Mouse (Mus musculus) v-Abl transformed pro-B cells (cell line): ENCODE results near the gene Hnrnph2.

Experiments
- in situ Hi-C, 2 experiments: fragments of 400-800 bp; cut with MboI; formaldehyde crosslinking; loops; one replicate each; pipeline ENCODE4 v1.15.1; 2025; ENCODE audit not compliant: unreplicated experiment in 2 of 2

The Hnrnph2 gene

DNA sequence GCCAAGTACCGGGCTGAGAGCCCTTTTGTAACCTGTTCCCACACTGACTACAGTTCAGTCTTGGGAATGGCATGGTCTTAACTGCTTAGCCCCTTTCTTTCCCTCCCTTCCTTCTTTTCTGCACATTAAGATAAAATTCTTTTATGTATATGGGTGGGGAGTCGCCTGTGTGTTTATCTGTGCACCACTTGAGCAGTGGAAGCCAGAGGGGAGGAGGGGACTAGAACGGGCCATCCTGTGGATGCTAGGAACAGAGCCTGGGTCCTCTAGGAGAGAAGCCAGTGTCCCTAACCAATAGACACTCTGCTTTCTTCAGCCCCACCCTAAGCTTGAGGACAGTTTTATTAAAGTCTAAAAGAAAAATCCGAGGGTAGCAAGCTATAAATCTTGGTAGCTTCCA, 10.0 kb downstream of the Hnrnph2 start:
- in situ Hi-C loops = loop anchor here (10.0 to 25.0 kb wide), 4 partner anchors 114 to 666 kb away; no protein-coding TSS in a partner anchor

GRCm38 (mm10) chrX:134612285-134612959, 11.4 kb downstream of the Hnrnph2 start:
- in situ Hi-C loops = loop anchor here (10.0 to 25.0 kb wide), 4 partner anchors 112 to 668 kb away; no protein-coding TSS in a partner anchor

GRCm38 (mm10) chrX:134614306-134614705, 13.3 kb downstream of the Hnrnph2 start:
- in situ Hi-C loops = loop anchor here (10.0 to 25.0 kb wide), 4 partner anchors 110 to 670 kb away; no protein-coding TSS in a partner anchor

DNA sequence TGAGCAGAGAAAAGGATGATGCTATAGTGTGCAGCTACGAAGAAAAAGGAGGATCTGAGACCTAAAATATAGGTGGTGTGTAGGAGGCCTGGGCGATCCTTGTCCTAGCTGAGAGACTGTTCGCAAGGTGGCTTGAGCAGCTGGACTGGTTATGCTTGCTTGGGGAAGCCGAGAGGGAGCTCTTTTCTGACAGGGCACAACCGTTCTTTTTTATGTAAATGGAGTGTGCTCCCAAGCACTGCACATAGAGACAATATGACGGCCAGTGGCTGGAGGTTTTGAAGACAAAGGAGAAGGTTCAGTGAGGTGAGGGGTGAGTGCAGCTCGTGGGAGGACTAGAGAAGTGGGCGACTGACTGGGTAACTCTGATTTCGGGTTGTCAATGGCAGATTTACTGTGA, 18.7 kb downstream of the Hnrnph2 start:
- in situ Hi-C loops = loop anchor here (10.0 to 25.0 kb wide), 4 partner anchors 105 to 675 kb away; no protein-coding TSS in a partner anchor

DNA sequence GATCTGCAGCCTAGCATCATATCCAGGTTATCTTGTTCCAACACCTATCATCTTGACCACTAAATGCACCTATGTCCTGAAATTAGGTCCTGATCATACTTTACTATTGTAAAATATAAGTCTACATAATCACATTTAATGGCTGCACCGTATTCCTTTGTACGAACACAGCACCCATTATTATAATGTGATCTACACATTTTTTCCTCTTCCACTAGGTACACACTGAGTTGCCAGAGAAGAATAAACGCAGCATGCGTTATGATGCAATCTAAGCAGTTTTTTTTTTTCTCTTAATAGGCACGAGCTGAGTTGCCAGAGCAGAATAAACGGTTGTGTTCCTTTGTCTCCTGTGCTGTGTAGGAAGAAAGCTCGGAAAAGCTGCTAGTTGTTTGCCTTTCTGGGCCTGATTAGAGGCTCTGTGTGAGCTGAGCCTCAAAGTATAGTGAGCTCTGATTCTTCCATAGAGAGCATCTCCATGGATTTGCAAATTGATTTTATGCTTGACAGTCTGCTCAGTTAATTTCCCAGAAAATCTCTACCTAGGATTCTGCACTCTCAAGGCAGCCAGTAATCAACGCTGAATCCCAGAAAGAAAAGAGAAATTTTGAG, 19.4 kb downstream of the Hnrnph2 start:
- in situ Hi-C loops = loop anchor here (25.0 kb wide), 2 partner anchors 283 to 467 kb away; no protein-coding TSS in a partner anchor

GRCm38 (mm10) chrX:134621685-134622084, 20.7 kb downstream of the Hnrnph2 start:
- in situ Hi-C loops = loop anchor here (25.0 kb wide), 2 partner anchors 284 to 466 kb away; no protein-coding TSS in a partner anchor

DNA sequence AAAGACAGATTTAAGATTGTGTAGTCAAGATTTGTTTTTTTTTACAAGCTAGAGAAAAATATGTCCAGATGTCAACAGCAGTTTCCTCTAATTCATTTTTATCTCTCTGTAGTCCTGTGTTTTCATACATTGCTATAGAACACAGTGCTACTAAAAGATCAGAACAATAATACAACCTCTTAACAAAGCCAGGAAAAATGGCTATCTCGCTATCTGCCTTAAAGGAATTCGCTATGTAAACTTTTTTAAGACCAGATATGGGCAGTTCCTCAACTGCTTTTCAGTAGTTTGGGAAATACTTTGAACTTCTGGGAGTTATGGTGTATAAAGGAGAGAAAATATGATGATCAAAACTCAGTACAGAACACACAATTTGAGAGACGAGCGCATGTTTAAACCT, 22.4 kb downstream of the Hnrnph2 start:
- in situ Hi-C loops = loop anchor here (25.0 kb wide), 2 partner anchors 286 to 464 kb away; no protein-coding TSS in a partner anchor

DNA sequence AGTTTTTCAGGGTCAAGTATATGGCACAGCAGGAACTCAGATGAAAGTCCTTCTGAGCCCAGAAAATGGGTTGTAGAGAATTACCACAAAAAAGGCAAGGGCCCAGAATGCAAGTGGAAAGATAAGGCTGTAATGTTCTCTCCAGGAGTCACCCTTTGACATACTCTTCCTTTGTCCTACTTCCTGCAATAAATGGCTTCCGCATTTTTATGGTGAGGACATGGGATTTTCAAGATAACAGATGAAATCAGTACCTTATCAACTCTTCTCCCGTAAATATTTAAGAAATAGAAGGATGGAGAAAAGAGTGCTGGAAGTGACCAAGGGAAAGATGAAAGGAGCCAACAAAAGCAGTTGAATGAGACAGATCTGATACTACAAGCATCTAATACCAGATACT, 27.2 kb downstream of the Hnrnph2 start:
- in situ Hi-C loops = no loop called here

DNA sequence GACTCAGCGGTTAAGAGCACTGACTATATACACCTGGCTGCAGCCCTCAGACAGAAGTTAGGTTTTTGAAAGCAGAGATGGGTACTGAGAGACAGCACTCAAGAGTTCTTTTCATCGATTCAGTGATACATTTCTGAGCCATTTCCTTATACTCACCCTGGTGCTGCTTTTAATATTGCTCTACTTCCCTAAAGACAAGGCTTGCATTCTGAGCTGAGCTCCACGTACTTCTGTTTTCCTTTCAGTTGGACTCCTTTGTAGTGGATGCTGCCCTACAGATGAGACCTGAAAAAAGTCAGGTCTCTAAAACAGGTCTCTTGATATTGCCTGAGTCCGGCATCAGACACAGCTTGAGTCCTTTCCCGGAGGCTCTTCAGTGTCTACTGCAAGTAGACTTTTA, 31.7 kb downstream of the Hnrnph2 start:
- in situ Hi-C loops = no loop called here

GRCm38 (mm10) chrX:134635111-134635510, 34.1 kb downstream of the Hnrnph2 start:
- in situ Hi-C loops = no loop called here

DNA sequence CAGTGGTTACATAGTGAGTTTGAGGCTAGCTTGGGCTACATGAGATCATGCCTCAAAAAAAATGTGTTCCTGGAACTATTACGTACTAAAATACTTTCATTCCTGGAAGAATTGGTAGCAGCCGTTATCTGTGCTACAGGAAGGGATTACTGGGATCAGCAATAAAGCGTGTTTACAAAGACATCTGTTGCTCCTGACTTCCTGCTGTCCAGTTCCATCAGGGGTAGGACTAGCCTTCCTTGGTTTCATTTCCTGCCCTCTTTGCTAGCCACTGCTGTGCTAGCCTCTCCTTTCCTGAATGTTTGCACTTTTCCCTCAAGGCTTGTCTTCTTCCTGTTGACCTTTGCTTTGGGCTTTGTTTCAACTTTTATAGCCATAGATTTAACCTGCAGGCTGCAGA, 34.9 kb downstream of the Hnrnph2 start:
- in situ Hi-C loops = no loop called here

- in situ Hi-C loops = loop anchor here in 1 of 2 experiments (10.0 kb wide), 1 partner anchor 84 kb away; no protein-coding TSS in a partner anchor
These were observed 40.2 kb downstream of the Hnrnph2 start for GRCm38 (mm10) chrX:134641000-134641760.

GRCm38 (mm10) chrX:134646338-134646737, 45.4 kb downstream of the Hnrnph2 start:
- in situ Hi-C loops = loop anchor here (5.0 to 10.0 kb wide), 2 partner anchors 78 to 81 kb away; no protein-coding TSS in a partner anchor

DNA sequence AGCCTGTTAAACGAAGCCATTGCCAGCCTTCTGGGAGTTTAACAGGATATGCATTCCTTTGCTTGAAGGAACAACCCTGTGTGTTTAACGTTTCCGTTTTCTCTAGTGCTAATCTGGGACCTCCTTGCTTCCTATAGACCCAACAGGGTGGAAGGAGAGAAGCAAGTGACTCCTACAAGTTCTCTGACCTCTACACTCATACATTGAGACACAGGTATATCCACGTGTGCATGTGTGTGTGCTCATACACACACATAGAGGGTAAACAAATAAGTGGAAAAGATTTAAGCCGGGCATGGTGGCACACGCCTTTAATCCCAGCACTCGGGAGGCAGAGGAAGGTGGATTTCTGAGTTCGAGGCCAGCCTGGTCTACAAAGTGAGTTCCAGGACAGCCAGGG, 46.4 kb downstream of the Hnrnph2 start:
- in situ Hi-C loops = loop anchor here (5.0 to 10.0 kb wide), 2 partner anchors 77 to 80 kb away; no protein-coding TSS in a partner anchor

GRCm38 (mm10) chrX:134648031-134648692, 47.2 kb downstream of the Hnrnph2 start:
- in situ Hi-C loops = loop anchor here (5.0 to 10.0 kb wide), 2 partner anchors 77 to 79 kb away; no protein-coding TSS in a partner anchor

GRCm38 (mm10) chrX:134652061-134652460, 51.1 kb downstream of the Hnrnph2 start:
- in situ Hi-C loops = loop anchor here in 1 of 2 experiments (5.0 kb wide), 1 partner anchor 35 kb away; the partner anchor contains the start of gene Armcx4
